Mouse (Mus musculus) spleen, postnatal 10 days (tissue): Measurements from ENCODE around the gene Stum.

Source experiments
- DNase-seq, 2 experiments: peaks; one replicate each; pipeline ENCODE4 v3.0.0; 2021 to 2022; ENCODE audit warnings: low spot score in 2 of 2

Stum gene

GRCm38 (mm10) chr1:180386951-180387749 lies 96.2 kb downstream of the Stum start:
- DNase-seq: peak; percentile 96 to 97

DNA sequence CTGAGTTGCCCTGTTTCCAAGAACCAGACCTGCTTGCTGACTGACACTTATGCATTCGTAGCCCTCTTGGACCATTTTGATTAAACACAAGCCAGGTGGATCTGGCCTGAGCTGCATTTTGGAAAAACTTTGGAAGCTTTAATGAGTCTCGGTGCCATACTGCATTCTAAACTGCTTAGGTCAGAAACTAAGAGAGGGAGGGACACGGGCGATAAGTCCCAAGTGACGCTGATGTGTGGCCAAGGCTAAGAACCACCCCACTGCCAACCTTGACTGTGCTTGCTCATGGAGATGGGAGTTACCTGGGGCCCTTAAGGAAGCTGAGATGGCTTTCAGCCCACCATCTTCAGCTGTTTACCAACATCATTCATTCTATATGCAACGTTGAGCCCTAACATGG lies 98.0 kb downstream of the Stum start:
- no peak for DNase-seq

DNA sequence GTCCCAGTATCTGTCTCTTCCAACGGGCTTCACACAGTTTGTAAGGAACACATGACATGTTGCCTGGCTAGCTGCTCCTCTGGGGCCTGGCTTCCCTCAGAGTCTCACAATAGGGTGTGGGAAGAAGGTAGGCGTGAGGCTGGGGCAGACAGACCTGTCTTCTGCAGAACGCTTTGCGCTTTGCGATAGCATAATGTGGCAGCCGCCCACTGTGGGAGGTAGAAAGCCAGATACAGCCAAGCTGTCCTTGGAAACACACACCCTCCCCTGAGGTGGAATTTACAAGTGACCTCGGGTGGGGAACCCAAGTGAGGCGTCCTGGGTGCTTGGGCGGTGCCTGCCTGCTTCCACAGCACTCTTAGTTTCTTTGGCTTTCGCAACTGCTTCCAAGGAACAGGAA lies 98.8 kb downstream of the Stum start:
- no peak for DNase-seq

- DNase-seq: no peak
Observed at GRCm38 (mm10) chr1:180383884-180384283, 99.4 kb downstream of the Stum start.
